Mouse (Mus musculus) heart, embryonic 13.5 days (tissue): ENCODE data around the gene Zfp422. TPM values are rescaled to one million over a fixed set of nuclear protein-coding genes. Genes with fewer than 3 reads are reported as not detected.
"Not testable (repeated sequence)": the region's sequence is repeated elsewhere in the genome, so short reads cannot be mapped to it uniquely, and the experiment has no call there.

Experiments
- ATAC-seq: fragments of 200-750 bp; cut with Nextera tagmentation; 2 replicates; pipeline ENCODE4 v1.8.0; 2017; ENCODE audit warnings: moderate TSS enrichment; ENCODE audit not compliant: insufficient number of reproducible peaks, low FRiP score, low TSS enrichment; ENCODE audit errors: extremely low read depth
- H3K27ac ChIP-seq: fragments of 300-500 bp; sonication (generic); replicated peaks from 2 replicates; pipeline ENCODE4 v1.5.1; 2015; ENCODE audit warnings: moderate library complexity, mild to moderate bottlenecking, inconsistent platforms
- H3K27me3 ChIP-seq: fragments of 300-500 bp; sonication (generic); replicated peaks from 2 replicates; pipeline ENCODE4 v1.6.1; 2015; ENCODE audit warnings: mild to moderate bottlenecking, inconsistent platforms
- H3K36me3 ChIP-seq: fragments of 300-500 bp; sonication (generic); 2 replicates; pipeline ENCODE4 v1.6.1; 2015; ENCODE audit warnings: mild to moderate bottlenecking, inconsistent platforms
- H3K4me1 ChIP-seq: fragments of 300-500 bp; sonication (generic); 2 replicates; pipeline ENCODE4 v1.6.1; 2015; ENCODE audit warnings: inconsistent platforms
- H3K4me2 ChIP-seq: fragments of 300-500 bp; sonication (generic); 2 replicates; pipeline ENCODE4 v1.6.1; 2015; ENCODE audit warnings: inconsistent platforms, mild to moderate bottlenecking, moderate library complexity
- H3K4me3 ChIP-seq: fragments of 300-500 bp; sonication (generic); 2 replicates; pipeline ENCODE4 v1.5.1; 2015; ENCODE audit warnings: moderate library complexity, mild to moderate bottlenecking, inconsistent platforms
- H3K9ac ChIP-seq: fragments of 300-500 bp; sonication (generic); 2 replicates; pipeline ENCODE4 v1.6.1; 2015; ENCODE audit warnings: inconsistent platforms, mild to moderate bottlenecking, moderate library complexity
- H3K9me3 ChIP-seq: fragments of 300-500 bp; sonication (generic); 2 replicates; pipeline ENCODE4 v1.6.1; 2016; ENCODE audit warnings: inconsistent platforms
- WGBS: fragments of 180-500 bp; shearing (Covaris S2); methylation state at CpG from one replicate; pipeline ENCODE4 v1.1.7; 2015; ENCODE audit warnings: mixed read lengths; 5-methylcytosine and 5-hydroxymethylcytosine counted together
- microRNA-seq: library from miRNA; unstranded; fragments of <30 nt; microRNA quantifications from one replicate; pipeline ENCODE4, GENCODE M21; 2016
- polyA plus RNA-seq: library from polyadenylated mRNA; unstranded; fragments of >200 nt; fragmentation: Nextera tagmentation; extraction: Ambion mirVana; gene quantifications from 2 replicates; pipeline ENCODE4 v1.2.1, GENCODE M21; 2015

Gene Zfp422
- polyA plus RNA-seq, 1 experiment from 2014 or later = 83.3 TPM

DNA sequence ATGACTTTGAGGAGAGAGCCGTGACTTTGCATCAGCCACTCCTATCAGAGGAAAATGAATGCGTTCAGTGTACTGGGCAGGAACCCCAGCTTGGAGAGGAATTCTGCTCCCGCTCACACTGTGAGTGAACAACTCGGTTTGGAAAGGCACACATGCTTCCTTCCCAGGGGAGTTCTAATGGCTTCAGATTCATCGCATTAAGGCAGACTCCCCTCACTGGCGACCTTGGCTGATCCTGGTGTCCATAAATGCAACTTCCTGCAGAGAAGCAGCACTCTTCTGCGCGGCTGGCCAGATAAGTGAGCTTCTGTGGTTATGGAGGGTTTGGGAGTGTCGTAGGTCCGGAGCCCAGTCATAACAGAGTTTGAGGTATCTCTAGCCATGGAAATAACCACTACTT, 967 bp upstream of the Zfp422 start:
- ATAC-seq = no peak
- no peak overlapping the region for H3K9ac ChIP-seq
- H3K36me3 ChIP-seq = peaks cover 21% of the 10 kb centered on the region
- H3K27ac ChIP-seq = no peak overlapping the region
- 79% methylated on average over 10 of the region's 10 CpGs for WGBS
- no peak overlapping the region for H3K4me2 ChIP-seq
- H3K9me3 ChIP-seq = no peaks in the 10 kb centered on the region
- no peak overlapping the region for H3K4me3 ChIP-seq
- no peaks in the 10 kb centered on the region for H3K27me3 ChIP-seq
- peaks cover 21% of the 10 kb centered on the region for H3K4me1 ChIP-seq

DNA sequence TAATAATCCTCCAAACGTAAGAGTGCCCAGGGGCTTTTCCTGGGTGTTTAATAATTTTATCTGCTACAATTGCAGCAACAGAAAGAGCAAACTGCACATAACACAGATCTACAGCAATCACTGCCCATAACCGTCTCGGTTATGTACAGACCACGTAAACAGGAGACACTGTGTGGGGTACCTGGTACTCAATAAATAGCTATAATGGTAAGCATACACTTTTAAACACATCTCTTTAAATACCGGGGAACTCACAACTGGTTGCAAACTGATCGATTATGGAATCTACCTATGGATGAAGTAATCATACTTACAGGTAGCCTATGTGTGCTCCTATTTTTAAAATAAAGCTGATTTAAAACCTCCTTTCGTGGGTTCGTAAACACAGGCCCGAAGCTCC, 704 bp downstream of the Zfp422 start:
- peak overlapping the region; percentile 92 for H3K27ac ChIP-seq
- H3K4me1 ChIP-seq = peaks cover 13% of the 10 kb centered on the region
- ATAC-seq = no peak
- 21% methylated on average over 9 of the region's 9 CpGs for WGBS
- H3K4me3 ChIP-seq = peak overlapping the region; percentile 93
- peak overlapping the region; percentile 85 for H3K4me2 ChIP-seq
- H3K36me3 ChIP-seq = peaks cover 27% of the 10 kb centered on the region
- no peaks in the 10 kb centered on the region for H3K27me3 ChIP-seq
- no peaks in the 10 kb centered on the region for H3K9me3 ChIP-seq
- H3K9ac ChIP-seq = peak overlapping the region; percentile 99

- H3K27me3 ChIP-seq, H3K9me3 ChIP-seq, ATAC-seq, H3K27ac ChIP-seq, H3K9ac ChIP-seq, H3K4me2 ChIP-seq, H3K4me3 ChIP-seq: not testable (repeated sequence)
- peaks cover 13% of the 10 kb centered on the region for H3K4me1 ChIP-seq
- WGBS = 92% methylated on average over 9 of the region's 9 CpGs
- H3K36me3 ChIP-seq = peaks cover 27% of the 10 kb centered on the region
These were observed 2.4 kb downstream of the Zfp422 start for GRCm38 (mm10) chr6:116626417-116626816.

- Histone ChIP-seq H3K4me2 (no peak overlapping the region), H3K9me3 (no peaks in the 10 kb centered on the region), H3K27ac (no peak overlapping the region), H3K4me3 (no peak overlapping the region), H3K9ac (no peak overlapping the region), H3K36me3 (peaks cover 21% of the 10 kb centered on the region), H3K4me1 (no peaks in the 10 kb centered on the region), H3K27me3 (no peaks in the 10 kb centered on the region)
- 65% methylated on average over 8 of the region's 8 CpGs for WGBS
- no peak for ATAC-seq
These were observed 7.3 kb downstream of the Zfp422 start for GRCm38 (mm10) chr6:116621318-116622023.

DNA sequence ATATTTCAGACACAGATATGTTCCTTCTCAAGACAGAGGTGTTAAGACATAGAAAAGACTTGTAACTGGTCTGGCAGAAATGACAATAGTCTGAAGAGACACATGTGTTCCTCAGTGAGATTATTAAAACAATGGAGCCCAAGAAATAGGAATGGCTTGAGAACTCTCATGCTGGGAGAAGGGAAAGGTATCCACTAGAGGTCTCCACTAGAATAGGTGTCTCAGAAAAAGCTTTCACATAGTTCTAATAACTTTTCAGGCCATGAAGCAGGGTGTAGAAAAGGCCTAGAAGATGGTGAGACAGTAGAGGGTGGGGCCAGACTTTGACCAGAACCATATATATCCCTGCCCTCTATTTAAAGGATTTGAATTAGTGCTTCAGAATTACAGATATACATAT, 10.7 kb downstream of the Zfp422 start:
- Histone ChIP-seq H3K27ac (no peak overlapping the region), H3K4me1 (no peaks in the 10 kb centered on the region)

GRCm38 (mm10) chr6:116615719-116616118, 13.1 kb downstream of the Zfp422 start:
- Histone ChIP-seq H3K9ac (no peak overlapping the region), H3K4me2 (no peak overlapping the region), H3K36me3 (no peaks in the 10 kb centered on the region), H3K27me3 (no peaks in the 10 kb centered on the region), H3K9me3 (no peaks in the 10 kb centered on the region), H3K4me1 (no peaks in the 10 kb centered on the region), H3K4me3 (no peak overlapping the region), H3K27ac (no peak overlapping the region)
- WGBS = 83% methylated on average over 2 of the region's 2 CpGs
- no peak for ATAC-seq

More for the DNA sequence above, 10.7 kb downstream of the Zfp422 start:
- Histone ChIP-seq H3K9ac (no peak overlapping the region), H3K4me2 (no peak overlapping the region), H3K36me3 (no peaks in the 10 kb centered on the region), H3K9me3 (no peaks in the 10 kb centered on the region), H3K27me3 (no peaks in the 10 kb centered on the region), H3K4me3 (no peak overlapping the region)
- no peak for ATAC-seq

- 28% methylated on average over 4 of the region's 4 CpGs for WGBS
- no peak overlapping the region for H3K9ac ChIP-seq
- H3K4me3 ChIP-seq = no peak overlapping the region
- H3K9me3 ChIP-seq = no peaks in the 10 kb centered on the region
- no peaks in the 10 kb centered on the region for H3K36me3 ChIP-seq
- ATAC-seq = no peak
- no peaks in the 10 kb centered on the region for H3K27me3 ChIP-seq
- no peaks in the 10 kb centered on the region for H3K4me1 ChIP-seq
- H3K4me2 ChIP-seq = no peak overlapping the region
- H3K27ac ChIP-seq = no peak overlapping the region
These were observed 21.6 kb downstream of the Zfp422 start for GRCm38 (mm10) chr6:116607230-116607629.

- not testable (repeated sequence) for H3K9ac ChIP-seq, ATAC-seq, H3K36me3 ChIP-seq, H3K27me3 ChIP-seq, H3K9me3 ChIP-seq, H3K27ac ChIP-seq, H3K4me2 ChIP-seq, H3K4me1 ChIP-seq, H3K4me3 ChIP-seq
These were observed 27.8 kb downstream of the Zfp422 start for GRCm38 (mm10) chr6:116600969-116601368.

DNA sequence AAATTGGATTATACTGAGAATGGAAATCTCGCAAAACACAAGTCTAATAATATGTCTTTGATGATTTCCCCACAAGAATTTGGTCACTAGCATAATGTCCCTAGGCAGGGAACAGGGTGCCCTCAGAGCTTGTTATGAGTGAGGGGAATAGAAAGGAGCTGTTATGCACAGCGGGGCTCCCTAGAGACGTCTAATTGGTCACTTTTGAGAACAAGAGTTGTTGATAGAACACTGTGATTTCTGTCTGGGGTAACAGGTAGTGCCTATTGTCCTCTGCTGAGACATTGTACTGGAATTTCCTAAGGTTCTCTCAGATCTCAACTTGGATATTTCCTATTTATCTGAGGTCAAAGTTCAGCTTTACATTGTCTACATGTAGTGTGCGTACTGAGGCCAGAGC, 44.7 kb downstream of the Zfp422 start, which contains the start of gene Olfr215:
TSS of gene Olfr215 (minus strand) at position 101 of the 400 bp plus-strand sequence.
- H3K4me1 ChIP-seq = no peaks in the 10 kb centered on the region
- H3K9ac ChIP-seq = no peak within 1 kb of the TSS
- no peak within 1 kb of the TSS for H3K4me3 ChIP-seq
- no peak for ATAC-seq
- 79% methylated on average over 4 of the region's 4 CpGs for WGBS
- no peaks in the 10 kb centered on the region for H3K9me3 ChIP-seq
- no peaks in the 10 kb centered on the region for H3K27me3 ChIP-seq
- no peak within 1 kb of the TSS for H3K27ac ChIP-seq
- no peak within 1 kb of the TSS for H3K4me2 ChIP-seq
- H3K36me3 ChIP-seq = no peaks in the 10 kb centered on the region

Small RNAs within 50 kb of the gene (microRNA-seq; reads per million reads assigned to microRNA genes)
- gene Mir7043 = not detected

Other genes starting within 250 kb of the Zfp422 start
- 2.6 and 2.9 TPM in 2 replicates for gene Alox5, start 167.8 kb downstream of the Zfp422 start, polyA plus RNA-seq
- not detected in 2 replicates for gene Olfr211, start 139.9 kb downstream of the Zfp422 start, polyA plus RNA-seq
- not detected in 2 replicates for gene Olfr212, start 122.5 kb downstream of the Zfp422 start, polyA plus RNA-seq
- not detected in 2 replicates for gene Olfr213, start 90.5 kb downstream of the Zfp422 start, polyA plus RNA-seq
- 0.51 and 0.61 TPM in 2 replicates for gene Gm5580, start 77.9 kb downstream of the Zfp422 start, polyA plus RNA-seq
- not detected in 2 replicates for gene Olfr214, start 74.8 kb downstream of the Zfp422 start, polyA plus RNA-seq
- gene Olfr215, start 44.8 kb downstream of the Zfp422 start, polyA plus RNA-seq = not detected in 2 replicates
- gene Depp1, start 21.6 kb upstream of the Zfp422 start, polyA plus RNA-seq = 16.1 and 17.5 TPM in 2 replicates
- gene Rassf4, start 45.0 kb upstream of the Zfp422 start, polyA plus RNA-seq = 5.5 and 6.4 TPM in 2 replicates
- gene Tmem72, start 87.9 kb upstream of the Zfp422 start, polyA plus RNA-seq = 0.04 and 0.08 TPM in 2 replicates